Mouse (Mus musculus) hindbrain, embryonic 16.5 days (tissue): ENCODE measurements around the gene Gkap1. TPM values are rescaled to one million over a fixed set of nuclear protein-coding genes. Genes with fewer than 3 reads are reported as not detected.

Experiments used
- ATAC-seq: fragments of 200-750 bp; cut with Nextera tagmentation; 2 replicates; pipeline ENCODE4 v1.8.0; 2017; ENCODE audit warnings: moderate TSS enrichment, moderate library complexity
- H3K27ac ChIP-seq: fragments of 300-500 bp; sonication (generic); 2 replicates; pipeline ENCODE4 v1.5.1; 2014; ENCODE audit warnings: low read depth, mild to moderate bottlenecking, control low read depth, low read length, moderate library complexity
- H3K27me3 ChIP-seq: fragments of 300-500 bp; sonication (generic); replicated peaks from 2 replicates; pipeline ENCODE4 v1.6.1; 2014; ENCODE audit warnings: low read length; ENCODE audit not compliant: control insufficient read depth, insufficient read depth
- H3K36me3 ChIP-seq: fragments of 300-500 bp; sonication (generic); 2 replicates; pipeline ENCODE4 v1.6.1; 2014; ENCODE audit warnings: mild to moderate bottlenecking, low read length, moderate library complexity, mixed read lengths; ENCODE audit not compliant: control insufficient read depth, insufficient read depth
- H3K4me1 ChIP-seq: fragments of 300-500 bp; sonication (generic); 2 replicates; pipeline ENCODE4 v1.6.1; 2014; ENCODE audit warnings: low read depth, low read length; ENCODE audit not compliant: control insufficient read depth, insufficient read depth
- H3K4me2 ChIP-seq: fragments of 300-500 bp; sonication (generic); 2 replicates; pipeline ENCODE4 v1.6.1; 2014; ENCODE audit warnings: mild to moderate bottlenecking, low read length, control low read depth, moderate library complexity
- H3K4me3 ChIP-seq: fragments of 300-500 bp; sonication (generic); 2 replicates; pipeline ENCODE4 v1.5.1; 2014; ENCODE audit warnings: mild to moderate bottlenecking, low read length, control low read depth, moderate library complexity
- H3K9ac ChIP-seq: fragments of 300-500 bp; sonication (generic); 2 replicates; pipeline ENCODE4 v1.6.1; 2014; ENCODE audit warnings: low read depth, mild to moderate bottlenecking, control low read depth, low read length, moderate library complexity
- H3K9me3 ChIP-seq: fragments of 300-500 bp; sonication (generic); 2 replicates; pipeline ENCODE4 v1.6.1; 2014; ENCODE audit warnings: mild to moderate bottlenecking, low read length, moderate library complexity; ENCODE audit not compliant: control insufficient read depth
- WGBS: fragments of 180-500 bp; shearing (Covaris S2); extraction: QIAGEN DNeasy Blood & Tissue Kit; methylation state at CpG from one replicate; pipeline ENCODE4 v1.1.7; 2014; 5-methylcytosine and 5-hydroxymethylcytosine counted together
- polyA plus RNA-seq: library from polyadenylated mRNA; unstranded; fragments of >200 nt; fragmentation: Nextera tagmentation; extraction: Ambion mirVana; gene quantifications from 2 replicates; pipeline ENCODE4 v1.2.1, GENCODE M21; 2015

Gkap1 gene
- 22.1 and 22.8 TPM in 2 replicates for polyA plus RNA-seq

DNA sequence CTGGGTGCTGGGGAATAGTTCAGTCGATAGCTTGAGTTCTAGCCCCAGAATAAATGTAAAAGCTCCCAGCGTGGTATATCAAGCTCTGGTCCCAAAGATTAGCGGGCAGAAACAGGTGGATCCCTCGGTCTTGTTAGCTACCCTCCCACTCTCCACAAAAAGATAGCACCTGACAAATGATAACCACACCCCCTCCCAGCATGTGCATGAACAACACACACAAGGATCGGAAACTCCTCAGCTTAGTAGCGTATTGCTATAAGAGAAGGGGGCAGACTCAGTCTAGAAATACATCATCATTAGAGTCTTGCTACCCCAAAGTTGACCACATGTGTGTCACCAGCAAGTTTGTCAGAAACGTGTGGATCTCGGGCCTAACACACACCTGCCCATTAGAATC, at the start of gene Gkap1:
TSS of gene Gkap1 (minus strand) at position 101 of the 400 bp plus-strand sequence.
- Histone ChIP-seq H3K9me3 (no peaks in the 10 kb centered on the region), H3K4me1 (peaks cover 15% of the 10 kb centered on the region), H3K4me2 (peak within 1 kb of the TSS; percentile 87), H3K36me3 (no peaks in the 10 kb centered on the region), H3K27me3 (no peaks in the 10 kb centered on the region), H3K27ac (peak within 1 kb of the TSS; percentile 84), H3K9ac (peak within 1 kb of the TSS; percentile 90), H3K4me3 (peak within 1 kb of the TSS; percentile 98)
- no peak for ATAC-seq
- WGBS, result 76% methylated on average over 8 of the region's 8 CpGs

DNA sequence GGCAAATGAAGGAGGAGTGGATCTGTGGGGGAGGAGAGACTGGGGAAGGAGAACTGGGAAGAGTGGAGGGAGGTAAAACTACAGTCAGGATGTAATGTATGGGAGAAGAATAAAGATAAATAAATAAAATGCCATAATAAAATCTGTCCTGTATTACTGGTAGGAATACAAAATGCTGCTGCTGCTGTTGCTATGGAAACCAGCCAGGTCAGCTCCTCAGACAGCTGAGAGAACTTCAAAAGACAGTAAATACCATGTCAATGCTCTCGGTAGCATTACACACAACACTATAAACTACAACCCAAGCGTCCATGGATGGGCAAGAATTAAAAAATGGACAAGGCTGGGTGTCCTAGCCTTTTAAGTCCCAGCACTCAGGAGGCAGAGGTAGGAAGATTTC, 42.3 kb upstream of the Gkap1 start:
- 34% methylated on average over 2 of the region's 2 CpGs for WGBS
- Histone ChIP-seq H3K27me3 (no peaks in the 10 kb centered on the region), H3K36me3 (no peaks in the 10 kb centered on the region), H3K9ac (no peak overlapping the region), H3K4me2 (no peak overlapping the region), H3K4me1 (no peaks in the 10 kb centered on the region), H3K27ac (no peak overlapping the region), H3K9me3 (no peaks in the 10 kb centered on the region), H3K4me3 (no peak overlapping the region)
- ATAC-seq, result no peak

DNA sequence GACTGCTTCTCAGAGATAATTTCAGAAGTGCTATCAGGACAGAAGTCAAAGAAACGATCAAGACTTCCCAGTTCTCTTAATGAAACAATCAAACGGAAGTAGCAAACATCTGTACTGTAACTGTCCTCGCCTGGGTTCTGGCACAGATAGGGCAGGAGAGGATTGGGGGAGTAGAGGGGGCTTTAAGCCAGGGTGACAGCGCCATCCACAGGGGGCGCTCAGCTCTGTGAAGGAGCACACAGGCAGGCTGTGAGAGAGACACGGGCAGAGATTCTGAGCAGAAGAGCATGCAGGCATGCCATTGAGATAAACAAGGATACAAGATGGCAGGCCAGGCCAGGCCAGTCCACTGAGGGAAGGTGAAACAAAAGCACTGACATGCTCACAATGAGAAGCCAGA, 39.5 kb upstream of the Gkap1 start:
- Histone ChIP-seq H3K27ac (no peak overlapping the region), H3K4me2 (no peak overlapping the region), H3K36me3 (no peaks in the 10 kb centered on the region), H3K27me3 (no peaks in the 10 kb centered on the region), H3K9ac (no peak overlapping the region), H3K4me3 (no peak overlapping the region), H3K4me1 (no peaks in the 10 kb centered on the region), H3K9me3 (no peaks in the 10 kb centered on the region)
- 64% methylated on average over 6 of the region's 6 CpGs for WGBS
- no peak for ATAC-seq

DNA sequence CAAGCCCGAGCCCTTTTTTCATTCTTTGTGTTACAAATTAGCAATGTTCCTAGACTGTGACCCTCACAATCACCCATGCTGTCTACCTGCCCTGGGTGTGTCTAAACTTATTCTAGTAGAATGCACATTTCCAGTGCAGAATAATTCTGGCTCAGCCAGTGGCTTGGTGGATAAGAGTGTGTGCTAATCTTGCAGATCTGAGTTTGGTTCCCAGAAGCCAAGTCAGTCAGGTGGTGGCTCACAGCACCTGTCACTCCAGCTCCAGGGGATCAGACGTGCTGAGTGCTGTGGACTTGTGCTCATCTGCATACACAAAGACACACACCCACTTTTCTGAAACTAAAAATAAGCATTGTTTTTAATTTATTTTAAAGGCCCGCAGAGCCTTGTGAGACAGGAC, 38.3 kb upstream of the Gkap1 start:
- WGBS, result 64% methylated on average over 3 of the region's 3 CpGs
- H3K36me3 ChIP-seq, result no peaks in the 10 kb centered on the region
- H3K27me3 ChIP-seq, result no peaks in the 10 kb centered on the region
- no peak overlapping the region for H3K9ac ChIP-seq
- no peak overlapping the region for H3K4me2 ChIP-seq
- H3K4me1 ChIP-seq, result no peaks in the 10 kb centered on the region
- no peak for ATAC-seq
- no peak overlapping the region for H3K27ac ChIP-seq
- no peaks in the 10 kb centered on the region for H3K9me3 ChIP-seq
- H3K4me3 ChIP-seq, result no peak overlapping the region

DNA sequence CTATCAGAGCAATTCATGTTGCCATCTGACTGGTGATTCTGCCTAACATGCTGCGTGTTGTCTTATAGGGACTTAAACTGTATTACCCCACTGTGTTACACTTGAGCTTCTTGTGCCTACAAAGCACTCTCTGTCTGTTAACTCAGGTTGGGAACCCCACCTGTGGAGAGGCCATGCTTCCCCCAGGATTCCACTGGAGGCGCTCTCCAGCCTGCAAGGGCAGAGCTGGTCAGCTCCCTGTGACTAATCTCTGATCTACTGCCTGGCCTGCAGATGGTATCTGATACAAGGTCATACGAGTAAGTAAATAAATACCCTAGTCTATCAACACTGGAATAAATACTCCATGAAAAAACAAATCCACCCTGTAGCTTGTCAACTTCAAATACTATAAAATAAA, 35.9 kb upstream of the Gkap1 start:
- H3K27ac ChIP-seq, result no peak overlapping the region
- no peaks in the 10 kb centered on the region for H3K4me1 ChIP-seq
- H3K4me2 ChIP-seq, result no peak overlapping the region
- 61% methylated on average over 3 of the region's 3 CpGs for WGBS
- H3K9ac ChIP-seq, result no peak overlapping the region
- no peaks in the 10 kb centered on the region for H3K27me3 ChIP-seq
- H3K36me3 ChIP-seq, result no peaks in the 10 kb centered on the region
- no peaks in the 10 kb centered on the region for H3K9me3 ChIP-seq
- no peak for ATAC-seq
- H3K4me3 ChIP-seq, result no peak overlapping the region

DNA sequence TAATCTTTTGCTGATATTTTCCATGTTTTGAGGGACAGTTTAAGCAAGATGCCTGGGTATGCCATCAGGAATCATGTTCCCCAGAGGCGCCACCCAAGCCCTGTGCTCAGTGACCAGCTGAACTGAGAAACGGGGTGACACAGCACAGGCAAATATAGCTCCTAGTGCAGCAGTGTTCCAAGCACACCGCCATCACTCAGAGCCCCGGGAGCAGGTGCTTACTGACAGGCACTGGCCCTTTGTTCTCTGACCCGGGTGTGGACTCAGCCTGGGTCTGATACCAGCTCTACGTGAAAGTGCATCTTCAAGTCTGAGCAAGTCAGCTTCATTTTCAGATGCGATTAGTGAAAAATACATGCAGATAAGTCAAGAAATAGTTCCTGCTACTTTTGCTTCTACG, 34.0 kb upstream of the Gkap1 start:
- no peak for ATAC-seq
- no peaks in the 10 kb centered on the region for H3K4me1 ChIP-seq
- H3K9me3 ChIP-seq, result no peaks in the 10 kb centered on the region
- no peak overlapping the region for H3K9ac ChIP-seq
- WGBS, result 62% methylated on average over 8 of the region's 8 CpGs
- H3K27me3 ChIP-seq, result no peaks in the 10 kb centered on the region
- H3K4me3 ChIP-seq, result no peak overlapping the region
- H3K4me2 ChIP-seq, result no peak overlapping the region
- H3K36me3 ChIP-seq, result no peaks in the 10 kb centered on the region
- H3K27ac ChIP-seq, result no peak overlapping the region

DNA sequence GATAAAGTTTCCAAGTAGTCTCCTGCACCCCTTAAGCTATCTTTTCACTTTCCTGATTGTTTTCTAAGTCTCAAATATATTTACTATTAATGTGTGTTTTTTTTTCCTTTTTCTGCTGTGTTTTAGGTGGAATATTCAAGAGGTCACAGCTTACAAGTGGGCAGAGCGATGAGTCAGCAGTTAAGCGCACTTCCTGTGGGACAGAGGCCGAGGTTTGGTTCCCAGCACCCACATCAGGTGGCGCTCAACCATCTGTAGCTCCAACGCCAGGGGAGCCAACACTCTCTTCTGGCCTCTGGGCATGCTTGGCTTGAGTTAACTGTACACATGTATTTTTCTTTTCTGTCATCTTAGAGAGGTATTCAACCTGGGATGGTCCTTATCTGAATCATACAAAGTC, 32.0 kb upstream of the Gkap1 start:
- Histone ChIP-seq H3K9me3 (no peaks in the 10 kb centered on the region), H3K4me2 (no peak overlapping the region), H3K4me1 (no peaks in the 10 kb centered on the region), H3K27me3 (no peaks in the 10 kb centered on the region), H3K4me3 (no peak overlapping the region), H3K36me3 (no peaks in the 10 kb centered on the region), H3K9ac (no peak overlapping the region), H3K27ac (no peak overlapping the region)
- WGBS, result 88% methylated on average over 5 of the region's 5 CpGs
- no peak for ATAC-seq

DNA sequence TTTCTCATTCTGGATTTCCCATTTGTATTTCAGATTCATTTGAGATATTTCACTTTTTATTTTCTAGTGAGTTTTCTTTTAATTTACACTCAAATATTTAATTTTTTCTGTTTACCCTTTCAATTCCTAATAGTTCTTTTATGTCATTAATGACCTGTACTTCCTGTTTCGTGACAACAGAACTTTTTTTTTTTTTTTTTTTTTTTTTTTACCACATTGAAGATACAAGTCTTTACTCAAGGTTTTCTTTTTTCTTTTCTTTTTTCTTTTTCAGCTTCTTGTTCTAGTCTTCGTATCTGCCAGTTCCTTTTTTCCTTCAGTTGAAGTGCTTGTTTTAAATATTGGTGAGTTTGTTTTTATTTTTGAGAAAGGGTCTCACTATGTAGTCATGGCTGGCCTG, 29.7 kb upstream of the Gkap1 start:
- no peak for ATAC-seq
- 88% methylated on average over 2 of the region's 2 CpGs for WGBS
- H3K27me3 ChIP-seq, result no peaks in the 10 kb centered on the region
- H3K4me3 ChIP-seq, result no peak overlapping the region
- no peak overlapping the region for H3K9ac ChIP-seq
- H3K36me3 ChIP-seq, result no peaks in the 10 kb centered on the region
- H3K9me3 ChIP-seq, result no peaks in the 10 kb centered on the region
- no peak overlapping the region for H3K27ac ChIP-seq
- no peaks in the 10 kb centered on the region for H3K4me1 ChIP-seq
- no peak overlapping the region for H3K4me2 ChIP-seq

DNA sequence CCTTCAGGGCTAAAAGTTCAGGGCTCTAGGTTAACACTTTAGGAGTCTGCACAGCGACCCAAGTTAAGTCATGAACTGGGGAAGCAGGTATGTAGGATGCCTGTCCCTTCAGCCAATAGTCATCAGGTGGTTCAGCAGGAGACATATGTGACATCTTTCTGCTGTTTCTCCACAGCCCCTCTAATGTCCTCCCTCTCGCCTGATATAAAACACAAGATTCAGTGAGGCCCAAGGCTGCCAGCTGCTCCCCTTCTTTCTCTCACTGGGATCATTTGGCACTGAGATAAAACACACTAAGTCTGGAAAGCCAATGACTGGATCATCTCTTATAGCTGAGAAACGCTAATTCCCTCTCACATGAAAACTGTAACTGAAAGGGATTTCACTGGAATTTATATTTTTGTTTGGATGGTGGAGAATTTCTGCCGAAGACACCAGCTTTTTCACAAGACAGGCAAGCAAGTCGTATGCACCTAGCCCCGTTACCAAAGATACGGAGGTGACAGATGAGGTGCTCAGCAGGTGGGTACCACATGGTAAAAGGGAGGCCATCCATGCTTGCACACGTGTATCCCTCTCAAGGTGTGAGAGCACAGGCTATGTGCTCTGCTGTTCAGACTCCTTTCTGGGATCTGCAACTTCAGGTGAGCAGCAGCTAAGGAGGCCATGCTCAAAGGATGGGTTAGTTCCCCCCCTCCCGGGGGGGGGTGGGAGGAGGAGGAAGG, 27.1 kb upstream of the Gkap1 start:
- 74% methylated on average over 9 of the region's 9 CpGs for WGBS
- Histone ChIP-seq H3K9me3 (no peaks in the 10 kb centered on the region), H3K4me2 (no peak overlapping the region), H3K9ac (no peak overlapping the region), H3K27me3 (no peaks in the 10 kb centered on the region), H3K27ac (no peak overlapping the region), H3K4me3 (no peak overlapping the region), H3K36me3 (no peaks in the 10 kb centered on the region), H3K4me1 (no peaks in the 10 kb centered on the region)
- ATAC-seq, result no peak
